Mouse (Mus musculus) thymus, postnatal 4 days (tissue): ENCODE measurements at regions not wholly inside any gene's neighbourhood (a gene's known extent, or its start where the extent isn't known, plus 50 kb on each side); places are given as distances from the start of the nearest gene placed in this dataset.

Experiments used
- DNase-seq: peaks from one replicate; pipeline ENCODE4 v3.0.0; 2021

GRCm38 (mm10) chr3:39390442-39390841 lies 503.7 kb downstream of the Fat4 start:
- no peak for DNase-seq

DNA sequence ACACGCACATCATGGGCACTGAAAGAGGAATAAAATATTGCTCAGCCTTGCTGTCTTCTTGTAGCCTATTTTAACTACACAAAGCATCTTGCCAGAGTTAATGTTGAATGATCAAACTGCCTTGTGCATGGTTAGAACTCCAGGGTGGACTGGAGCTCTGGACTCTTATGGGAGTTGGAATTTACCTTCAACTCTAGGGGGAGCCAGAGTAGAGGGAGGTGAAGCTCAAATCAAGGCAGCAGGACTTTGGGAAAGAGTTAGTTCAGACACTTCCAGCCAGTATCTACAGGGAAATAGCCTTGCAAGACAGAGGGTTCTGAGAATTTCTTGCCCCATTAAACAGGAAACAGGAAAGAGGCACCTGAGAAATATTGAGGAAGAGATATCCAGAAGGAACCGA lies 505.3 kb downstream of the Fat4 start:
- no peak for DNase-seq

- no peak for DNase-seq
These were observed 509.9 kb downstream of the Fat4 start for GRCm38 (mm10) chr3:39396672-39397071.

DNA sequence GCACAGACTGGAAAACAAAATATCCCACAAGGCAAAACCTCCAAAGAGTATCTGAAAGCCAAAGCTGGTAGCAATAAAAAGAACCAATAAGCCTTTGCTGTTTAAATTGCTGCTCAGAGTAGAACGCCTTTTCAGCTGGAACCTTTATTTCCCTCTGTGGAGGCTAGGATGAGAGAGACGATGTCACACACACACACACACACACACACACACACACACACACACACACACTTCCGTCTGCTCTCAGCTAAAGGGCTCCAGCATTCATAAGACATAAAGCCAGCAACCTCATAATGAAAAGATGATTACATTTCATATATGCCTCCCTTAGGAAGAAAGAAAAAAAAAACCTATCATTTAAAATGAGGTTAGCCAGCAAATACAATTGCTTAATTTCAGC lies 510.5 kb downstream of the Fat4 start:
- no peak for DNase-seq

- DNase-seq = no peak
These were observed 510.9 kb downstream of the Fat4 start for GRCm38 (mm10) chr3:39397677-39398076.

DNA sequence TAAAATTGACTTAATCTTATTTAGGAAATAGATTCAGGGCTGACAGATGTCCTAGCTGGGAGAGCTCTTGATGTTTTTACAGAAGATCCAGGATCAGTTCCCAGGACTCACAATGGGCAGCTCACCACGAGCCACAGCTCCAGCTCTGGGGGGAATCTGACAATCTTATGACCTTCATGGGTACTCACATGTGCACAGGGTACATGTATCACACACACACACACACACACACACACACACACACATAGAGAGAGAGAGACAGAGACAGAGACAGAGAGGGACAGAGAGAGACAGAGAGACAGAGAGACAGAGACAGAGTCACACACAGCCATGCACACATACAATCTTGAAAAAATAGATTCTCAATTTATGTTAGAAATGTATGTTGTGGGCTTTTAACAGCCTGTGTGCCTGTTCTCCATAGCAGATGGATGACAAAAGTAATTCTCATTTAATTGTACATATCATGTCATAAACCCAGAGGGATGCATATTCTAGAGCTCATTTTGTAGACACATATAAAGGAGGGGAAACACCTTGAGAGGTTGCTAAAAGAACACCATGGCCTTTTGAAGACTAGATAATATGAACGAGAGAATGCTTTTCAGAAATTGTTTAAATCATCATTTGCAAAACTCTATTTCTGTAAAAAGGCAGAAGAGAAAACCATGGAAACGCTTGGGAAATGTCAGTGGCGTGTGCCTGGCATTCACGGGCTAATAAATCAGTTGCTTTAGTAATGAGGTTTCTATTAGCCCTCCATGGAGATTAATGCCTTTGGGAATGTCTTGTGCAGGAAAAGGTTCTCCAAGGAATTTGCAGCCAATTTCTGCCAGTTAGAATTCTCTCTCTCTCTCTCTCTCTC lies 538.3 kb downstream of the Fat4 start:
- no peak for DNase-seq

DNA sequence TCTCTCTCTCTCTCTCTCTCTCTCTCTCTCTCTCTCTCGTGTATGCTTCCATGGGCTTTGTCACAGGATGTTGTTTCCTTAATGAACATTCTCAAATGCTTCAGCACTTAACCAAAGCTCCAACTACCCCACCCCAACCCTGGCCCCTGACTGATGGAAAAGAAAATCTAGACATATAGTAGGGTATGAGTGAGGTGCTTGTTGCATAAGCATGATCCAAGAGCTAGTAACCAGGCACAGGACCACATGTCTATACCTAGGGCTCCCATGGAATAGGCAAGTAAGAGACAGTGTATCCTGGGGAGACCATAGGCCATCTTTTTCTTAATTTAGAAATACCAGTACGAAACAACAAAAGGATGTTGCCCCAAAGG lies 538.9 kb downstream of the Fat4 start:
- no peak for DNase-seq

GRCm38 (mm10) chr3:39443328-39443727 lies 556.6 kb downstream of the Fat4 start:
- DNase-seq = no peak

GRCm38 (mm10) chr3:39455650-39456049 lies 568.9 kb downstream of the Fat4 start:
- DNase-seq = no peak

DNA sequence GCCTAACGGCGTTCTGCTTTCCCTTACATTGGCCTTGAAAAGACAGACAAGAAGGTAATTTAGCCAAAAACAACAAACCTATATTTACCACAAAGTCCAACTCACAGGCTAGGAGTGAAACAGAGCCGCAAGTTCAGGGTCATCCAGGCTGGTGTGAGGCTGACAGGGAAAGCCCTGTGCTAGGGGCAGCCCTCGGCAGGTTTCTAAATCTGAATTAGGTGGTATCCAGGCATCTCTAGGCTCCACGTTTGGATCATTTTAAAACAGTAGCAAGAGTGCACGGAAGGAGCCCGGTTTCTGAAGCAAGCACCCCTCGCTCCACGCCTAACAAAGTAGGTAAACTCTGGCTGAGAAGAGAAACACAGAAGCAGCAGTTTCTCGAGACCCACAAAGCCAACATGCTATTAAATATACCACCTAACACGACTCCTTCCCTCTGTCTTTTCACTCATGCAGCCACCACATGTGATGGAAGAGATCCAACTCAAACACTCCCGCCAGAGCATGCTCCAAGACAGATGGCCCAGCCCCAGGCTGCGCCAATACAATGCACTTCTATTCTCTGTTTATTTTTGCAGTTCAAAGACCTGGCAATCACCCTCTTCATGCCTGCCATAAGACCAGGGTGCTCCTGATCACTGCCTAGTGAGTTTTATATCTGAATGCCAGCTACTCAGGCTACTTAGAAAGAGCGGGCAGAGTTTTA lies 573.6 kb downstream of the Fat4 start:
- no peak for DNase-seq

DNA sequence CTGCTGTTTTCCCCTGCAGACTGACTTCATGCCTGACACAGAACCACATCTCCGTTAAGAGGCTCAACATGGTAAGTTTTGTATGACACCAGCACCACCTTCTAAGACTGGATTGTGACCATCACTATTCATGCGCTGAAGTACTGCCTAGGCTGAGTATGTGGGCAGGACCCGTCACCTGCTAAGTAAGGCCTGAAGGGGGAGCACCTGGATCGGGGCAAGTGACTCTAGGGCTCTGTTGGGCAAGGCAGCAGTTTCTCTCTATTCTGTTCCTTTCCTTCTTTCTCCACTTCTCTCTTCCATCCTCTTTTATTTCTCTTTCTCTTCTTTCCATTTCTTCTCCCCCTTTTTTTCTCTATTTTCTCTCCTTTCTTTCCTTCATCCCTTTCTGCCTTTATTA lies 574.8 kb downstream of the Fat4 start:
- DNase-seq = no peak

DNA sequence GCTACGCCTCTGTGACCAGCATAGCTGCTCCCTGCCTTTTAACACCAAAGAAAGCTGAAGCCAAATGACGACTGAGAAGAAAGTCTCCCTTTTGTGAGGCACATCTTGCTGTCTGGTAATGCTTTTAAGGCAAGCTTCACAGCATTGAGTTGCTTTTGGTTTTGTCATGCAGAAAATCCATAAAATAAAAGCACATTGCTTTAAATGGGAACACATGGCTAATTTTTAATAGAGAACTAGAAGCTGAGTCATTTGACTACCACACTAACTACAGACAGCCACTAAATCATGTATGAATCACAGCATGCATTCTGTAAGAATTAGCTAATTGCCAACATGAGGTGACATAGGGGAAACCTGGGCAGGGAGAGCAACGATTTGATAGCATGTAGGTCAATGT lies 579.1 kb downstream of the Fat4 start:
- DNase-seq = no peak

GRCm38 (mm10) chr3:39489392-39489791 lies 602.7 kb downstream of the Fat4 start:
- no peak for DNase-seq

GRCm38 (mm10) chr3:39494363-39494762 lies 607.6 kb downstream of the Fat4 start:
- no peak for DNase-seq

DNA sequence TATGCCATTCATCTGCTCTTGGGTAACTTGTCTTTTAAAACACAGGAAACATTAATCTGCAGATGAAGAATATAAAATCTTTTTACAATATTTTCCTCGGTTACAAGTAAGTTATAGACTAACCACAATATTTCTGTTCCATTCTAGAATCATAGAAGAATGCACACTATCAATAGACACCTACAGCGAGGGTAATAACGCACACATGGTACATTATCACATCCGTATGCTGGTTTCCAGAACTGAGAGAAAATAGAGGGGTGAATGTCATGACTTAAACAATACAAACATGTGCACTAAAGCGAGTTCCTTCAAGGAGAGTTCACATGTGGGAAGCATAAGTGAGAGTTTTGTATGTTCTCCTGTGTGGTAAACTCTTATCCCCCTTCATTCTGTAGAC lies 641.3 kb downstream of the Fat4 start:
- DNase-seq = no peak

DNA sequence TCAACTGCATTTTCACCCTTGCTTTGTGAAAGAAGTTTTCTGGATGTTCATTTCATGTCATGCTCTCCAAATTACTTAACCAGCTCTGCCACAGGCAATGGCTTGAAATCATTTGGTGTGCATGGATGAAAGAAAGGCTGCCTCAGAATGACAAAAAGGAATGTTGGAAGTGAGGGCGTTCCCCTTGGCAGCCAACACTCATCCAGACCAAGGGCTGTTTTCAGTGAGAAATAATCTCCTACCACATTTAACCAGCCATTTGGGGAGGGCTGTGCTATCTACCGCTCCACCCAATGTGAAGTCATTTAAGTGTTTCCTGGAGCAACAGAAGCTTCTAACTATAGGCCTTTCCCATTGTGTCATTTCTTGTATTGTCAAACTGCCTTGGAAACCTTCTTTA lies 650.8 kb downstream of the Fat4 start:
- no peak for DNase-seq

DNA sequence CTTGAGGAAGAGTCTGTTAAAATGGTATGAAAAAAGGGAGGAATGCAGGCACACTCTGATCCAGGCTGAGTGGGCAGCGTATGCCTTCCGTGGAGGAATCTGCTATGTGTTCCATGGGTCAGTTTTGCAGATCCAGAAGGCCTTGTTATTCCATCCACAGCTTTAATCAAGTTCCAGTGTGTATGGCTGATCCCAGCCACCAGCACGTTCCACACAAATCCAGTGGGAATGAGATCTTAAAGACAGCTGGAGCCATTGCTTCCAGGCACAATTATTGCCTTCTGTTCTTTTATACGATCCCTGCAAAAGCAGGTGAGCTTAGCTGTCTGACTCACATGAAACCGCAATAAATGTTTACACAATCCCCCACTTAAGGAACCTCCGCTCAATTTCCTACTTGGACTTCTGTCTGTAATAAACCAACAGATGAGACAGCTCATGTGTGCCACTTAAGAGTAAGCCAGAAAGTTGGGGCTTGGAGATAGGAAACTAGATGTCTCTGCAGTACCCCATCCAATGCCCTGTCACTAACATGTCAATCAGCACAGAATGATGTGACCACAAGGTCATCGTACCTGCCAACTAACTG lies 653.9 kb downstream of the Fat4 start:
- DNase-seq = no peak

DNA sequence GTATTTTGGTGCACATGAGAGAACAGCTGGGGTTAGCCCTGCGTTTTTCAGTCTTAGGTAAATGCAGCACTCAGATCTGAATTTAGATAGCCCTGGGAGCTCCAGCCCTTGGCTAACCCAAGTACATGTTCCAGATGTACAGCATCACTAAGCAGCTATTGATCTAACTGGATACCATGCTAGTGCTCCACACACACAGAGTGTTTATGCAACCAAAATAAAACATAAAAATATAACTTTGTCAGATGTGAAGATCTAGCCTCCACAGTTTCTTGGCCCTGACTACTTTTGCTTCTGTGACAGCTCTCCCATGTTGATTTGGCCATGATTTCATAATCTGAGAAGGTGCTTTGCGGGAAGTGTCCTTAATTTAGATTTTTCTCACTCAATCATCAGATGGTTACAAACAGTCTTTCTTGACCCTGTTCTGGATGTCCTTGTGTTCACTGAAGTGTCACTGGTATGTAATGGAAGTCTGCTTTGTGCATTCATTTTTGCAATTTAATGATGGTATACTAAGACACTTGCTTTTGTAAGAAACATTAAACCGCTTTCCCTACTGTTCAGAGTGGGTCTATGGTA lies 672.8 kb downstream of the Fat4 start:
- no peak for DNase-seq

GRCm38 (mm10) chr3:39560951-39561350 lies 674.2 kb downstream of the Fat4 start:
- DNase-seq = no peak

DNA sequence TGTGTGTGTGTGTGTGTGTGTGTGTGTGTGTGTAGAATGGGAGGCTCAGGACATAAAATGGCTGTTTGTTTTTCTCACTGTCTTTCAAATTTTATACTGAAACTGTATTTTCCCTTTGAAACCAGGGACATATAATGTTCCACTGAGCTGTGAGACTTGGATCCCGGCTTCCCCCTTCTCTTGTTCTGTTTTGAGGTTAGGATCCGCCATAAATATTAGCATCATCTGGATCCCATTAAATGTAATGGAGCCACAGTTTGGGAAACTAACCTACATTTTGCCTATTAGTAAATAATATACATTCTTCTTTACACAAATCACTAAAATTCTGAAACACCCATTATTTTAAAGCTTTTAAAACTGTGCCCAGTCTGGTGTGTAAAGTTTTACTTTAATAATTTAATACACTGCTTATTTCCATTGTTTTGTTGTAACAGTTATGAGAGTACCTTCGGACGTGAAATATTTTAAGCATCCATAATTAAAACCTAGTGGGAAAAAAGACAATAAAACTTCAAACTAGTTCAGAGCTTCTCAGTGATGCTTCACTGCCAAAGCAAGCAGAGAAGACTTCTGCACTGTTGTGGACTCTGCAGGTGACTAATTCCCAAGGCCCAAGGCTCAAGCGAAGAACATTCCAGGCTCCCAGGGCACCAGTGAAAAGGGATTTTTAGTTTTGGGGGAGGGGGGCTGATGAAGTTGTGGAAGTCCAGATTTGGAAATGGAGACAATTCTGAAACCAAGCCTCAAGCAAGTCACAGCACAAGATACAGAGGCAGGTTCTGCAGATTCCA lies 684.9 kb downstream of the Fat4 start:
- no peak for DNase-seq

- no peak for DNase-seq
These were observed 688.5 kb downstream of the Fat4 start for GRCm38 (mm10) chr3:39575200-39575599.

- DNase-seq = no peak
These were observed 704.6 kb downstream of the Fat4 start for GRCm38 (mm10) chr3:39591312-39591711.
